Mouse (Mus musculus): ENCODE results near the gene Esam.

- TF ChIP-seq CTCF (IDR thresholded peaks at IDR 0.05; ENCODE audit: borderline replicate concordance, insufficient read depth, low read depth, low read length) (no peak), POLR2A (IDR thresholded peaks at IDR 0.05; ENCODE audit: borderline replicate concordance, insufficient read depth, low read length) (no peak)
These were observed 24.8 kb downstream of the Esam start, which contains the start of gene Nrgn for GRCm38 (mm10) chr9:37552536-37553293.
